Comparison of ENCODE assay signal across 10 mouse cellular contexts in genomic region chr14:27808080-27808479, GRCm38 (mm10).
DNase-seq lines count a peak whose midpoint lies in the region; ATAC-seq and TF ChIP-seq lines count a peak whose summit lies in the region.
"Had no signal": no experiment of that assay in that cellular context is flagged by ENCODE, and none has a peak within 500 bp of the region (broad histone marks: within the 10 kb centered on the region; RNA-seq: fewer than 3 reads in every experiment).

No protein-coding gene starts in this region.

- CTCF ChIA-PET in Patski (lab: Charles Lee) = interaction anchor here (0.7 to 1.9 kb wide), 10 partner anchors 10 to 1300 kb away, joined by 3 to 9 read pairs (median 3); no protein-coding TSS in a partner anchor

- H3K27me3 ChIP-seq in Patski = no peaks in the 10 kb centered on the region

- peak; percentile 63 to 69 for DNase-seq in left cerebral cortex, adult 18-20 months (ENCODE audit: low spot score in 2 of 2)
- no peak for DNase-seq in left cerebral cortex, adult 11 months (ENCODE audit: low spot score)
- no peak for DNase-seq in Patski (ENCODE audit: low read depth, low spot score)
- peak; percentile 77 to 80 for DNase-seq in cerebellum, postnatal 14 days
- DNase-seq in left cerebral cortex, adult 2 months (ENCODE audit: extremely low spot score in 1 of 2, low spot score in 2 of 2) = peak; percentile 52 to 64
- DNase-seq in naive thymus-derived CD4-positive, alpha-beta T cell, adult 2 months (ENCODE audit: low read depth) = peak; percentile 13

- peak; percentile 87 for TF ChIP-seq CTCF in Patski (IDR thresholded peaks at IDR 0.05)
- peak; percentile 93 for TF ChIP-seq CTCF in left cerebral cortex, adult 2 months (IDR thresholded peaks at IDR 0.05)

- intact Hi-C loops in left cerebral cortex, adult 2 months (cut with DNase I) = loop anchor here (2.0 to 10.0 kb wide), 6 partner anchors 94 to 1287 kb away; no protein-coding TSS in a partner anchor

- no peak overlapping the region for H3K27ac ChIP-seq in left cerebral cortex, adult 2 months
- H3K27ac ChIP-seq: midbrain, embryonic 12.5 days had no signal

- in situ Hi-C loops in Patski (cut with MboI; ENCODE audit: low pct_unique_long_range_greater_than_20kb) = loop anchor here (5.0 to 25.0 kb wide), 5 partner anchors 217 to 1637 kb away; no protein-coding TSS in a partner anchor

- no peak overlapping the region for H3K4me3 ChIP-seq in left cerebral cortex, adult 2 months
- H3K4me3 ChIP-seq: erythroblast, embryonic 14.5 days; midbrain, embryonic 12.5 days had no signal

- POLR2A ChIA-PET in Patski (lab: Charles Lee) = interaction anchor here (1.2 kb wide), 1 partner anchor 15 kb away, joined by 5 read pairs; no protein-coding TSS in a partner anchor

- ATAC-seq in Patski = no peak
- peak; percentile 58 for ATAC-seq in granulocyte monocyte progenitor cell, adult 5-6 weeks (replicated peaks; ENCODE audit: poor library complexity, severe bottlenecking)
- no peak for ATAC-seq in monocyte, adult 5-6 weeks (replicated peaks; ENCODE audit: insufficient number of reproducible peaks, low FRiP score, low TSS enrichment, poor library complexity, severe bottlenecking)

Comparison
In these comparisons a context has a peak if more than half of its experiments do, and no peak if none do; other contexts are left out.
1. DNase-seq: peak in left cerebral cortex, adult 18-20 months (2 of 2), cerebellum, postnatal 14 days (2 of 2), left cerebral cortex, adult 2 months (2 of 2) and naive thymus-derived CD4-positive, alpha-beta T cell, adult 2 months (single experiment); none in left cerebral cortex, adult 11 months (single experiment) and Patski (single experiment).